Mouse (Mus musculus) myocyte (in vitro differentiated cells): ENCODE measurements around the gene Abcg4. TPM values are rescaled to one million over a fixed set of nuclear protein-coding genes. Genes with fewer than 3 reads are reported as not detected.

ENCODE experiments used
- H3K27me3 ChIP-seq: one replicate; pipeline ENCODE4 v1.6.1; 2011; ENCODE audit not compliant: control insufficient read depth, insufficient read depth, insufficient read length
- H3K36me3 ChIP-seq: one replicate; pipeline ENCODE4 v1.6.1; 2011; ENCODE audit not compliant: control insufficient read depth, insufficient read depth
- H3K4me2 ChIP-seq: one replicate; pipeline ENCODE4 v1.6.1; 2011; ENCODE audit warnings: low read depth, control low read depth
- H3K4me3 ChIP-seq: one replicate; pipeline ENCODE4 v1.5.1; 2011; ENCODE audit warnings: mild to moderate bottlenecking, control low read depth, moderate library complexity
- H3K79me2 ChIP-seq: one replicate; pipeline ENCODE4 v1.6.1; 2011; ENCODE audit not compliant: control insufficient read depth, insufficient read depth
- H3ac ChIP-seq: one replicate; pipeline ENCODE4 v1.6.1; 2011; ENCODE audit not compliant: control insufficient read depth, insufficient read length
- CEBPB ChIP-seq: IDR thresholded peaks from 2 replicates; pipeline ENCODE4 v1.6.1; 2011; ENCODE audit warnings: mild to moderate bottlenecking, moderate library complexity; ENCODE audit not compliant: poor library complexity, insufficient read depth, severe bottlenecking
- E2F4 ChIP-seq: IDR thresholded peaks from one replicate; pipeline ENCODE4 v1.6.1; 2011; ENCODE audit warnings: mild to moderate bottlenecking, control low read depth, moderate library complexity; ENCODE audit not compliant: insufficient read depth
- MAX ChIP-seq: IDR thresholded peaks from one replicate; pipeline ENCODE4 v1.6.1; 2011; ENCODE audit warnings: low read depth, mild to moderate bottlenecking, control low read depth
- MYOD1 ChIP-seq, 3 experiments: IDR thresholded peaks; one replicate each; pipeline ENCODE4 v1.6.1; 2011; ENCODE audit warnings: control low read depth in 2 of 3, low read depth in 2 of 3, mild to moderate bottlenecking in 2 of 3, moderate library complexity in 1 of 3; ENCODE audit not compliant: insufficient read length in 2 of 3, control insufficient read depth in 1 of 3
- MYOG ChIP-seq, 3 experiments: IDR thresholded peaks; one replicate each; pipeline ENCODE4 v1.6.1; 2011; ENCODE audit warnings: control low read depth in 2 of 3, low read depth in 2 of 3, mild to moderate bottlenecking in 2 of 3; ENCODE audit not compliant: insufficient read length in 2 of 3, control insufficient read depth in 1 of 3, insufficient read depth in 1 of 3
- POLR2A ChIP-seq: IDR thresholded peaks from one replicate; pipeline ENCODE4 v1.6.1; 2011; ENCODE audit warnings: low read depth, mild to moderate bottlenecking, control low read depth, moderate library complexity; ENCODE audit not compliant: insufficient read length
- POLR2AphosphoS2 ChIP-seq: IDR thresholded peaks from one replicate; pipeline ENCODE4 v1.6.1; 2011; ENCODE audit warnings: low read depth, control low read depth; ENCODE audit not compliant: insufficient read length
- REST ChIP-seq: IDR thresholded peaks from one replicate; pipeline ENCODE4 v1.6.1; 2011; ENCODE audit warnings: mild to moderate bottlenecking, control low read depth, moderate library complexity; ENCODE audit not compliant: insufficient read depth, insufficient read length
- SRF ChIP-seq: IDR thresholded peaks from one replicate; pipeline ENCODE4 v1.6.1; 2011; ENCODE audit warnings: low read depth; ENCODE audit not compliant: control insufficient read depth, insufficient read length
- TCF12 ChIP-seq: IDR thresholded peaks from one replicate; pipeline ENCODE4 v1.6.1; 2011; ENCODE audit warnings: mild to moderate bottlenecking, control low read depth; ENCODE audit not compliant: poor library complexity, insufficient read depth, severe bottlenecking
- TCF3 ChIP-seq: IDR thresholded peaks from one replicate; pipeline ENCODE4 v1.6.1; 2011; ENCODE audit warnings: low read depth, control low read depth; ENCODE audit not compliant: insufficient read length
- USF1 ChIP-seq: IDR thresholded peaks from one replicate; pipeline ENCODE4 v1.6.1; 2011; ENCODE audit warnings: low read depth, mild to moderate bottlenecking, control low read depth, moderate library complexity
- polyA plus RNA-seq: library from polyadenylated mRNA; unstranded; fragments of >200 nt; fragmentation: generic; extraction: Trizol; gene quantifications from one replicate; pipeline ENCODE4 v1.2.1, GENCODE M21; 2012; ENCODE audit warnings: missing spikeins

Abcg4 gene
- polyA plus RNA-seq, 1 experiment, result 0.10 TPM

DNA sequence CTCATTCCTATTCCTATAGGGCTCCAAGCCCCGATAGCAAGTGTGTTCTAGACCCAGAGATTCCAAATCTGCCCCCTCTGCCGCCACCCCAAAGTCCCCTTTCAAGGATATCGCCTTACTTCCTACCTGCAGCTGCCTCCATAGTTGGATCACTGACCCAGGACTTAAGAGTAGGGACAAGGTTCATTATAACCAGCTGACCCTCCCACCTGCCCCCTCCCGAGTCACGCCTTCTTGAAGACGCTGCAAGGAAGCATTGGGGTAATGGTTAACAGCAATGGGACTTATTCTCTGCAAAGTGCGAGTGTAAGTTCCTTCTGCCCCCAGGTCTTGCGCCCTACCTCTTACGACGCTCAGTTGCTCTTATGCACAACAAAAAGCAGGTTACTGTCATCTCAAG, 37.1 kb downstream of the Abcg4 start, which contains the start of gene Pdzd3:
Pdzd3 (minus strand) TSS at position 158 of the 400 bp plus-strand sequence.
- Histone ChIP-seq H3K36me3 (no peaks in the 10 kb centered on the region), H3K4me3 (no peak within 1 kb of the TSS), H3K4me2 (no peak within 1 kb of the TSS), H3K27me3 (peaks cover 10% of the 10 kb centered on the region), H3ac (no peak within 1 kb of the TSS), H3K79me2 (no peaks in the 10 kb centered on the region)
- TF ChIP-seq CEBPB (no peak), MYOG (IDR thresholded peaks at IDR 0.05; ENCODE audit: control insufficient read depth in 1 of 3, insufficient read depth in 1 of 3, insufficient read length in 2 of 3, low read depth in 2 of 3) (no peak), SRF (no peak), POLR2AphosphoS2 (no peak), REST (no peak)

DNA sequence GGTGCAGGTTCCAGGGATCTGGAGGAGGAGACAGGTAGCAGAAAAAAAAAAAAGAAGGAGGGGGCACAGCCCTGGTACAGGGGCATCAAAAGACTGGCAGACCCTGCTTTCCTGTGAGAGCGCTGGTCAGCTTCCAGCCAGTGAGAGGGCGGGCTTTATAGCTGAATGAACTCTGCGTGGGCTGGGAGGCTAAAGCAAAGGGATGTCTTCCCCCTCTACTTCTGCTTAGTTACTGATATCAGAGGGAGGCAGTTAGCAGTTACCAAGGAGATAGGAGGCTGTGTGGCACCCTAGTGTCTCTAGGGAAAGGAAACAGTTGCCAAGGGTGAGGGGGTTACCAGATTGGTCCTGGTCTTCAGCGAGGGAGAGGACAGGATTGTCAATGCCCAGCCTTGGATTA, 38.0 kb downstream of the Abcg4 start:
- no peaks in the 10 kb centered on the region for H3K79me2 ChIP-seq
- H3K36me3 ChIP-seq, result no peaks in the 10 kb centered on the region
- H3K4me2 ChIP-seq, result no peak overlapping the region
- TF ChIP-seq TCF12, result no peak
- no peak for TF ChIP-seq E2F4
- TF ChIP-seq MAX, result no peak
- TF ChIP-seq TCF3, result no peak
- no peak for TF ChIP-seq MYOD1 (IDR thresholded peaks at IDR 0.05; ENCODE audit: control insufficient read depth in 1 of 3, insufficient read length in 2 of 3, low read depth in 2 of 3)
- no peak for TF ChIP-seq POLR2AphosphoS2
- no peak overlapping the region for H3K4me3 ChIP-seq
- no peak overlapping the region for H3ac ChIP-seq
- peaks cover 10% of the 10 kb centered on the region for H3K27me3 ChIP-seq

- Histone ChIP-seq H3K79me2 (no peaks in the 10 kb centered on the region), H3K27me3 (peaks cover 10% of the 10 kb centered on the region), H3K4me3 (no peak overlapping the region), H3K4me2 (no peak overlapping the region), H3ac (no peak overlapping the region), H3K36me3 (no peaks in the 10 kb centered on the region)
- no peak for TF ChIP-seq REST
These were observed 39.0 kb downstream of the Abcg4 start for GRCm38 (mm10) chr9:44249181-44250146.

DNA sequence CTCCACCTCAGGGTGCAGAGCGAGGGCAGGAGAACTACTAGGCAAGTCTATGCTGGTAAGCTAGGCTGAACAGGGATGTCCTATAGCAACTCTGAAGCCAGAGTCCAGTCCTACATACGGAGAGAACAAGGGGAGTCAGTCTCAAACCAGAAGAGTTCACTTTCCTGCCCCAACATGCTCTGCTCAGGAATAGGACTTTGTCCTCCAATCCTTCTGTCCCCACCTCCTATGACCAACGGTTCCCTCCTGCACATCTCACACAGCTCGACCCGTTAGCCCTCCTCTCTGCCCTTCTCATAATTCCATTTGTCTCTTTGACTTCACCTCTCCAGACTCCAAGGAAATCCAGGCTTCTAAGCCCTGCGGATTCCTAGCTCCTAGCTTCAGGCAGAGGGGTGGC, 40.5 kb downstream of the Abcg4 start:
- H3K4me2 ChIP-seq, result no peak overlapping the region
- H3ac ChIP-seq, result no peak overlapping the region
- H3K36me3 ChIP-seq, result no peaks in the 10 kb centered on the region
- peaks cover 10% of the 10 kb centered on the region for H3K27me3 ChIP-seq
- no peaks in the 10 kb centered on the region for H3K79me2 ChIP-seq
- no peak overlapping the region for H3K4me3 ChIP-seq
- TF ChIP-seq REST (no peak), POLR2A (no peak), SRF (no peak), E2F4 (no peak), USF1 (no peak), POLR2AphosphoS2 (no peak), TCF12 (no peak), CEBPB (no peak), TCF3 (no peak), MYOG (IDR thresholded peaks at IDR 0.05; ENCODE audit: control insufficient read depth in 1 of 3, insufficient read depth in 1 of 3, insufficient read length in 2 of 3, low read depth in 2 of 3) (no peak), MYOD1 (IDR thresholded peaks at IDR 0.05; ENCODE audit: control insufficient read depth in 1 of 3, insufficient read length in 2 of 3, low read depth in 2 of 3) (no peak), MAX (no peak)

- no peak for TF ChIP-seq TCF3
- no peak for TF ChIP-seq MAX
- no peak for TF ChIP-seq MYOD1 (IDR thresholded peaks at IDR 0.05; ENCODE audit: control insufficient read depth in 1 of 3, insufficient read length in 2 of 3, low read depth in 2 of 3)
- no peak for TF ChIP-seq MYOG (IDR thresholded peaks at IDR 0.05; ENCODE audit: control insufficient read depth in 1 of 3, insufficient read depth in 1 of 3, insufficient read length in 2 of 3, low read depth in 2 of 3)
- no peak for TF ChIP-seq TCF12
- TF ChIP-seq USF1, result no peak
- TF ChIP-seq E2F4, result no peak
- no peak for TF ChIP-seq CEBPB
- TF ChIP-seq POLR2A, result no peak
- no peak for TF ChIP-seq SRF
- TF ChIP-seq REST, result no peak
- no peak for TF ChIP-seq POLR2AphosphoS2
- no peaks in the 10 kb centered on the region for H3K36me3 ChIP-seq
- H3ac ChIP-seq, result no peak overlapping the region
- no peak overlapping the region for H3K4me2 ChIP-seq
- H3K79me2 ChIP-seq, result no peaks in the 10 kb centered on the region
- H3K27me3 ChIP-seq, result peaks cover 7% of the 10 kb centered on the region
- H3K4me3 ChIP-seq, result no peak overlapping the region
These were observed 44.8 kb downstream of the Abcg4 start for GRCm38 (mm10) chr9:44243621-44244020.
